Mouse (Mus musculus): ENCODE measurements at regions not wholly inside any gene's neighbourhood (a gene's known extent, or its start where the extent isn't known, plus 50 kb on each side); places are given as distances from the start of the nearest gene placed in this dataset.

DNA sequence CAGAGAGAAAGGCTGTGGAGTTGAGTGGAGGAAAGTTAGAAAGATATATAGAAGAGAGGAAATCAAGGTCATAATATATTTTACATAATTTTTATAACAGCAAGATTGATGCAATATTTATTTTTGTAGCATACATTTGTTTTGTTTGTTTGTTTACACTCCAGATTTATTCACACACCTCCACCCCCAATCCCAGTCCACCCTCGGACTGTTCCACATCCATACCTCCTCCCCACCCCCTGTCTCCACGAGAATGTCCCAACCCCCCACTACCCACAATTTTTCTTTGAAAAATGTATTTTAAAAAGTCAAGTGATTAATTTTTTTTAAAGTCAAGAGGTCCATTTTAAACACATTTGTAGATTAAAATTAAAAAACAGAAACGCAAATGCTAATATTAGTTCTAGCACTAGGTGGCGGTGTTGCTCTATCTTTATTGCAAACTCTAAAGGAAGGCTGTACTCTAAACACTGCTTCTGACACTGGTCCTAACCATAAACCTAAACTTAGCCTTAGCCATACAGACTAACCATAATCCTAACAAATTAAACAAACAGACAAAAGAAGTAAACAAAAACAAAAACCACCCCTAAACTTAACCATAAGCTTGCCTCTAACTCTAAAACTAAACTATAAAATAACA, 67.8 kb downstream of the Olfr1505 start:
- peak; percentile 59 for DNase-seq (ENCODE audit: low spot score)

- no peak for DNase-seq (ENCODE audit: low spot score)
Measured at GRCm38 (mm10) chr19:13982823-13983222, 69.5 kb downstream of the Olfr1505 start.

Data from layer of hippocampus, adult 9-10 months (tissue).